Mouse (Mus musculus) spleen, adult 2 months (tissue): Measurements from ENCODE around the gene Gm43738.

Experiments
- CTCF ChIP-seq: fragments of 200-500 bp; IDR thresholded peaks from 2 replicates; pipeline ENCODE4 v1.5.1; 2011; ENCODE audit warnings: mild to moderate bottlenecking, inconsistent platforms; ENCODE audit not compliant: insufficient read depth, insufficient read length, insufficient replicate concordance; ENCODE audit errors: extremely low read depth
- POLR2A ChIP-seq: fragments of 200-500 bp; IDR thresholded peaks from 2 replicates; pipeline ENCODE4 v1.6.1; 2011; ENCODE audit warnings: low read depth, low read length, inconsistent platforms

DNA sequence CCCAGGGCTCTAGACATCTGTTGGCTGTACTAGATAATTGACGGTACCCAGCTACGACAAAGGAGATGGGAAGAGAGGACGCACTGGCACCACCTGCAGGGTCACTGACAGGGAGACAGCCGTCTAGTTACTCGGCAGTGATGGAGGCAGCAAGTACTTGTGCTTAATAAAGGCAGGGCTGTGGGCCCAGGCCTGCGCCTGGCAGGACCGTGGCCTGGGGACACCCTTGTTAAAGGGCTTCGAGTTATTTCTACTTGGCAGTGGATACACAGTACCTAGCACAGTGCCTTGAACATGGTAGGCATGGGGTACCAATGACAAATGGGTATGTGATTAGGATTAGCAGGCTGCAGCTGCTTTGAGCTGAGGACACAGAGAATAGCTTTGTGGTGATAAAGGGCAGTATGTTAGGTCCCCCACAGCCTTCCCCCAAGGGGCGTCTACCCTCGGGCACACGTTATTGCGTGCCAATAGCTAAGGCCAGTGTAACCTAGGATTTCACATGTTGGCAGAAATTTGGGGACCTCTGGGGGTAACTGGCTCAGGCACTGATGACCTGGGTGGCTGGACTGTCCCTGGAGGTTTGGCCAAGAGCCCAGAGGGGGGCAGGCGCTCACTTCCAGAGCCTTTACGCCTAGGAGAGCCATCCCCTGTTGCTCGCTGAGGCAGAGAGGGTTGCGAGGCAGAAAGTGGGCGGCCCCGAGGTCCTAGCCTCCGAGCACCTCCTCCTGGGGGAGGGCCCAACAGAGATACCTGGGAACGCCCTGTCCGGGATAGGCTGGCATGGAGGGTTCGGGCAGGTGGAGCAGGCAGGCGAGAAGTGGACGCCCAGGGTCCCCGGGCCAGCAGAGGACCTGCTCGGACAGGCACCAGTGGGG, 46.4 kb upstream of the Gm43738 start:
- no peak for TF ChIP-seq CTCF
- no peak for TF ChIP-seq POLR2A
